Mouse (Mus musculus) cortical plate, adult 2 months (tissue): ENCODE results near the gene Gm12248. TPM values are rescaled to one million over a fixed set of nuclear protein-coding genes. Genes with fewer than 3 reads are reported as not detected.

Experiments used
- H3K27ac ChIP-seq: fragments of 200-500 bp; 2 replicates; pipeline ENCODE4 v1.5.1; 2012; ENCODE audit warnings: low read length, control low read depth, inconsistent platforms; ENCODE audit not compliant: insufficient read depth
- H3K4me1 ChIP-seq: fragments of 200-500 bp; 2 replicates; pipeline ENCODE4 v1.6.1; 2011; ENCODE audit warnings: low read length; ENCODE audit not compliant: control insufficient read depth, insufficient read depth
- H3K4me3 ChIP-seq: fragments of 200-500 bp; 2 replicates; pipeline ENCODE4 v1.5.1; 2011; ENCODE audit warnings: mild to moderate bottlenecking, low read length, control low read depth; ENCODE audit not compliant: insufficient read depth
- CTCF ChIP-seq: fragments of 200-500 bp; IDR thresholded peaks from 2 replicates; pipeline ENCODE4 v1.5.1; 2011; ENCODE audit warnings: mild to moderate bottlenecking, control low read depth, low read length; ENCODE audit not compliant: insufficient read depth; ENCODE audit errors: extremely low read depth
- POLR2A ChIP-seq: fragments of 200-500 bp; IDR thresholded peaks from 2 replicates; pipeline ENCODE4 v1.6.1; 2011; ENCODE audit warnings: mild to moderate bottlenecking, low read length, control low read depth; ENCODE audit not compliant: insufficient read depth; ENCODE audit errors: extremely low read depth
- polyA plus RNA-seq: library from polyadenylated mRNA; depleted of rRNA; stranded (reverse); fragments of >200 nt; gene quantifications from 2 replicates; pipeline ENCODE4 v1.2.3, GENCODE M21; 2012

Gene Gm12248
- polyA plus RNA-seq, 1 experiment, result not detected

DNA sequence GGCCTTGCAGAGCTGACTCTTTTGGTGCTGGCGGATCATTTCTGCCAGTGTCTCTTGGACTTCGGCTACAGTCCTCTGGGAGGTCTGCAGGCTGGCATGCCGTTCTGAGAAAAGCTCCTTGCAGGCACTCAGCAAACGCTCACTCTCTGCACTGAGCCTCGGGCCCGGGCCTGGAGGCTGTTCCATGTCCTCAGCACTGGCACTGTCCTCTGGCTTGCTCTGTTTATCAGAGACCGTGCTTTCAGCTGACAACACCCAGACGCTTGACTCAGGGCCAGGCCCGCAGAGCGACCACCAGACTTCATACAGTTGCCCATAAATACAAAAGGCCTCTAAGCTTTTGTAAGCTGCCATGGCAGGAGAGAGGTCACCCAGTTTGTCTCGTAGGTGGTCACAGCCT, 32.1 kb upstream of the Gm12248 start:
- no peak overlapping the region for H3K27ac ChIP-seq
- H3K4me3 ChIP-seq, result no peak overlapping the region
- no peak for TF ChIP-seq POLR2A
- no peak for TF ChIP-seq CTCF
- H3K4me1 ChIP-seq, result no peaks in the 10 kb centered on the region

DNA sequence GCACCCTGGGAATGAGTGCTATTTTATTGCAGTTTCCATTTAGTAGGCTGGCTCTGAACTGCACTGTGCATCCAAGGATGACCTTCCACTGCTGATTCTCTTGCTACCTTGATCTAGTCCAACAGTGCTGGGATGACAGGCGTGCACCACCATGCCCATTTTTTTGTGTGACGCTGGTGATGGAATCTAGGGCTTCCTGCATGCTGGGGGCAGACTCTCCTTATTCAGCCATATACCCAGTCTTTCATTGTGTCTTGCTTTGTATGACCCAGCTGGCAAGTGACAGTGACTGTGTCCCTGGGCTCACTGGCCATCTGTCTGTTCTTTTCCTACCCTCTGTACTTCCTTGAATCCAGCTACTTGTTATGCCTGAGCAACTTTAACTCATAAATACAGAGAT, 30.8 kb upstream of the Gm12248 start:
- H3K27ac ChIP-seq, result no peak overlapping the region
- no peak for TF ChIP-seq CTCF
- TF ChIP-seq POLR2A, result no peak

DNA sequence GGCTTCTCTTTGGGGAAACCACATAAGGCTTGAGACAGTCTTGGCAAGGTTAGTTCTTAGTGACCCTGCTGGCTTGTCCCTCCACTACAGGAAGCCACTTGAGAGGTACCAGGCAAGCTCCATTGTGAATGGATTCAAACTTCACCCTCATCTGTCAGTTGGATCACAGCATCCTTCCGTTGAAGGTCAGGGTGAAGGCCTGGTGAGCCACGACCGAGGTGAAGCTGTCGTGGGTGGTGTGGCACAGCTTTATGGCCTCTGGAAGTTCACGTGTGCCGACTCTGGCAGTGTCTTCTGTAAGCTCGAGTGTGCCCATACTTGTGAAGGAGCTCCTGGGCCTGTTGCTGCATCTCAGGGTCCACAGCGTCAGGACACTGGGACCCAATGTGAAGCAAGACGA, 28.4 kb upstream of the Gm12248 start:
- Histone ChIP-seq H3K4me3 (no peak overlapping the region), H3K27ac (no peak overlapping the region), H3K4me1 (no peaks in the 10 kb centered on the region)
- no peak for TF ChIP-seq CTCF
- no peak for TF ChIP-seq POLR2A

More for the DNA sequence above, 30.8 kb upstream of the Gm12248 start:
- Histone ChIP-seq H3K4me3 (no peak overlapping the region), H3K4me1 (no peaks in the 10 kb centered on the region)

DNA sequence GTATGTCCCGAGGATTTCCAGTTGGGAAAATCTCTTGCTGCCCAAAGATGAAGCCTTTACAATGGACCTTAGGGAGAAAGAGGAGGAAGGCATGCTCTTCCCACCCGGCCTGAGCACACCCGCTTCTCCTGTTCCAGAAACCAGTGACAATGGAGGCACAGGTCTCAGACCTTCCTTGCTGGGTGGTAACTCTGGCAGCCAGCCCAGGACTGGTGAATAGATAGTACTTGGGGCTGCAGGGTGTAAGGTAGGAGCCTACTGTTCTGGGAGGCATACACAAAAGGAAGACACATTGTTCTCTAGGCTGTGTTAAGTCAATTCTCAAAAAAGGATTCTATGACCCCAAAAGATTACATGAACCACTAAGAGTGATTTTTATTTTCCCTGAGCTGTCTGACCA, 27.7 kb upstream of the Gm12248 start:
- Histone ChIP-seq H3K4me3 (no peak overlapping the region), H3K4me1 (no peaks in the 10 kb centered on the region), H3K27ac (no peak overlapping the region)
- no peak for TF ChIP-seq CTCF

DNA sequence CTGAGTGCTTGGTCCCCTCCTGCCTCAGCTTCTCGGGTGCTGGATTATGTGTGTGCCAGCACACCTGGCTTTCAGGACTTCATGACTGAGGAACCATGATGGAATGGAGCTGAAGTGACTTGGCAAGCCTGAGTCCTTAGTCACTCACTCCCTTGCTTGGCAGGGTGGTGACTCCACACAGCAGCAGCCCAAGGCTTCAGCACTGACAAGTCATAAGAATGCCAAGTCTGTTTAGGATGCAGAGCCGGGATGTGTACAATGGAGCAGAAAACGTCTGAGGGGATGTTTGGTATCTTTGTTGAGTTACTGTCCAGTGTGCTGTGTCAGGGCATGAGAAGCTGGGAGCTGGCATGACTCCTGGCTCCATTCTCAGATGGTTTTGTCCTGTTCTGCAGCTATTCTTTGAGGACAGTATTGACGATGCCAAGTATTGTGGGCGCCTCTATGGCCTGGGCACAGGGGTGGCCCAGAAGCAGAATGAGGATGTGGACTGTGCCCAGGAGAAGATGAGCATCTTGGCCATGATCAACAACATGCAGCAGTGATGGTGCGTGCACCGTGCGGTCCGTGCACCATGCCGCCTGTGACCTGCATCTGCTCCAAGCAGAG, 24.2 kb upstream of the Gm12248 start:
- H3K4me1 ChIP-seq, result no peaks in the 10 kb centered on the region
- no peak overlapping the region for H3K4me3 ChIP-seq
- no peak for TF ChIP-seq POLR2A
- no peak for TF ChIP-seq CTCF
- H3K27ac ChIP-seq, result no peak overlapping the region

DNA sequence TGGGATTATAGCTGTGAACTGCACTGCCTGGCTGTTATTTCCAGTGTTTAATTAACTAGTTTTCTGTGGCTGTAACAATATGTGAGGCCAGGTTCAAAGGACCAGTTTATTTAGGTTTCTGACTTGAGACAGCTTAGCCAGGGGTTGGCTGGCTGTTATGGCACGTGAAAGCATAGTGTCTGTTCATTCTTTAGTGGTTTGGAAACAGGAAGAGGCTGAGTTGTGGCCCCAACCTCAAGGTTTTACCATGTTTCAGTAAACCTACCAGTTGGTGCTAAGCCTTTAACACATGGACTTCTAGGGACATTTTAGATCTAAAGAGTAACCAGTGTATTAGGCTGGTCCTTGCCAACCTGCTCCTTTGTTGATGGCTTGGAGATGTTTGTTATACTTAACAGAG, 23.6 kb upstream of the Gm12248 start:
- no peak overlapping the region for H3K4me3 ChIP-seq
- H3K4me1 ChIP-seq, result no peaks in the 10 kb centered on the region
- H3K27ac ChIP-seq, result no peak overlapping the region
- TF ChIP-seq CTCF (no peak), POLR2A (no peak)

DNA sequence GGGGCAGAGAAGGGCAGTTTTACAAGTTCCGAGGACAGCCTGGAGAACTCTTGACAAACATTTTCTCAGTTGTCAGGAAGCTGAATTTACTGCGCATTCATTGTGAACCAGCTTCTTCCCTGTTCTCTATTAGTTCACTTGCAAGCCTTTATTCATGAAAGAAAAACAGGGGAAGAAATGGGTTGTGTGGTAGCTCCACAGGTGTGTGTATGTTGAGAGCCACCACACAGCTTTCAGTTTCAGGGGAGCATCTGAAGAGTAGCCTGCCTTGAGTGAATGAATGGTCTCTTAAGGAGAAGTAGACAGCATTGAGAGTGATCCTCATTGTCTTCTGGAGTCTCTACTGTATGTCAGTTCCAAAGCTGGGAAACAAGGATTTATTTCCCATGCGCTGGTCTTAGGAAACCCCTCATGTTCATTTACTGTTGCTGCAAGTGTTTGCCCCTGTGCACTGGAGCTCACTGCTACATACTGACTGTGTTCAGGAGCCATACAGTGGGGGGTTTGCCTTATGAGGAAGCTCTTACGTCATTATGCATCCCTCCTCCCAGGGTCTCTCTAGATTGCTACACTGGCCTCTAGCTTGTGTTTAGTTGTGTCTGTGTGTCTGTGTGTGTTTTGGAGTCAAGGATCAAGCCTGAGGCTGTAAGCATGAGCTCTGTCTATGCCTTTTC, 14.9 kb upstream of the Gm12248 start:
- Histone ChIP-seq H3K4me1 (no peaks in the 10 kb centered on the region; the same call in 1 of the 2 replicates), H3K4me3 (no peak overlapping the region), H3K27ac (no peak overlapping the region)
- no peak for TF ChIP-seq POLR2A
- TF ChIP-seq CTCF, result no peak

DNA sequence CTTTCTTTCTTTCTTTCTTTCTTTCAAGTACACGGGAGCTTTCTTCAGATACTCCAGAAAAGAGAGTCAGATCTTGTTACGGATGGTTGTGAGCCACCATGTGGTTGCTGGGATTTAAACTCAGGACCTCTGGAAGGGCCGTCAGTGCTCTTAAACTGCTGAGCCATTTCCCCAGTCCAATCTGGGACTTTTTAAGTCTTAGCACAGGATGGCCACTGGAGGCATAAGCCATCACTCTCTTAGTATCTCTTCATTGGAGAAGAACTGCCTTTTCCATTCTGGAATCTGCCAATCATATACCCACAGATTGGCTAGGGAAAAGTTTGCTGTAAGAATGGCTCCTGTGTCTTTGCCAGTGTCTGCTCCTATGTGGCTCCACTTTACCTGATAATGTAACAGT, 14.1 kb upstream of the Gm12248 start:
- no peak for TF ChIP-seq CTCF
- TF ChIP-seq POLR2A, result no peak
- H3K4me1 ChIP-seq, result no peaks in the 10 kb centered on the region; the same call in 1 of the 2 replicates
- H3K27ac ChIP-seq, result no peak overlapping the region
- no peak overlapping the region for H3K4me3 ChIP-seq

DNA sequence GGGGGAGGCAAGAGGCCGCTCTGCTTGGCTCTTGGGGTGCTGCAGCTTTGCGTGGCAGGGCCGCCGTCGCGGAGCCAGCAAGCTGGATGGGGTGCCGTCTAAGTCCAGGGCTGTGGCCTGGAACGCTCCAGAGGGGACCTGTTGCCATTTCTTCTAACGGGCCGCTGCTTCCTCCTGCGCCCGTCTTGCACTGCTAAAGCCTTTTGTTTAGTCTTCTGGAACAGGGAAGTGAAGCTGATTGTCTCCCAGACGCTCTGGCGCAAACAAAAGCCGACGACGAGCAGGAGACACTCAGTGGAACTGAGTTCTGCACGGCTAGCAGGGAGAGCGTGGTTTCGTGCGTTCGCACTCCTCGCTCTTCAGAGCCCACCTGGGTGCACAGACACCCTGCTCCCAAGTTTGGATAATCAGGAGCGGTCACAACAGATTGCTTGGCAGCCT, 11.4 kb upstream of the Gm12248 start:
- Histone ChIP-seq H3K27ac (peak overlapping the region; percentile 69), H3K4me1 (no peaks in the 10 kb centered on the region; the same call in 1 of the 2 replicates), H3K4me3 (peak overlapping the region; percentile 81)
- TF ChIP-seq CTCF (no peak), POLR2A (no peak)

DNA sequence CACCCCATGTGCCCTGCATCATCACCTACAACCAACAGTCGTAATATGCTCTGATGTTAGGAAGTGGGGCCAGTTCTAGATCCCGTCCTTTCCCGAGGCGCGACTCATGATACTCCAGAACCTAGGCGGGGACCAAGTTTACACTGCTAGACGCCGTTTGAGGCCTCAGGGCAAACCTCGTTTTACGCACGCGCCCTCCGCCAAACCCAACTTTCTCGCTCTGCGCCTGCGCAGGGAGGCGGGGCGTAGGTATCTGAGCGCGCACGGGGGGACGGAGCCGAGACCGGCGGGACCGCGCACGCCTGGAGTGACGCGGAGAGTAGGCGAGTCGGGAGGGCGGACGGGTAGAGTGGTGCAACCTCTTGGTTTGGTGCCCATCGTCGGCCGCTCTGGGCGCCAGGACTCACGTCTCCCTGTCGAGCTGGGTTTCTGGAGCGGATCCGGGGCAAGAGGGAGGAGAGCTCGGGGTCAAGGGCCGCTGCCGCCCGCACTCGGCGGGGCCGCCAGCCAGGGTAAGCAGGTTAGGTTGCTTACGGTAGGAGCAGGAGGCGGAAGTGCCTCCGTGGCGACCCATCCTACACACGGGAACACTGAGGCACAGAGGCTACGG, 10.9 kb upstream of the Gm12248 start, which contains the start of gene Cnot8:
Gene Cnot8 (plus strand): TSS at position 457 of the 610 bp plus-strand sequence.
- Histone ChIP-seq H3K4me3 (peak within 1 kb of the TSS; percentile 81), H3K4me1 (no peaks in the 10 kb centered on the region; the same call in 1 of the 2 replicates), H3K27ac (peak within 1 kb of the TSS; percentile 69)
- TF ChIP-seq CTCF (no peak), POLR2A (peak; percentile 91)
